Mouse (Mus musculus) forebrain, embryonic 13.5 days (tissue): ENCODE data around the gene Wnt5b. TPM values are rescaled to one million over a fixed set of nuclear protein-coding genes. Genes with fewer than 3 reads are reported as not detected.
A peak's percentile ranks its signal among the peaks of the same experiment; 100 is the strongest.

Source experiments
- ATAC-seq: fragments of 200-750 bp; cut with Nextera tagmentation; 2 replicates; pipeline ENCODE4 v1.8.0; 2017
- H3K27ac ChIP-seq: fragments of 300-500 bp; sonication (generic); 2 replicates; pipeline ENCODE4 v1.5.1; 2015; ENCODE audit warnings: inconsistent platforms, mild to moderate bottlenecking, moderate library complexity
- H3K27me3 ChIP-seq: fragments of 300-500 bp; sonication (generic); 2 replicates; pipeline ENCODE4 v1.6.1; 2015; ENCODE audit warnings: mild to moderate bottlenecking, inconsistent platforms
- H3K36me3 ChIP-seq: fragments of 300-500 bp; sonication (generic); 2 replicates; pipeline ENCODE4 v1.6.1; 2015; ENCODE audit warnings: mild to moderate bottlenecking, inconsistent platforms; ENCODE audit not compliant: poor library complexity, severe bottlenecking
- H3K4me1 ChIP-seq: fragments of 300-500 bp; sonication (generic); 2 replicates; pipeline ENCODE4 v1.6.1; 2015; ENCODE audit warnings: inconsistent platforms
- H3K4me2 ChIP-seq: fragments of 300-500 bp; sonication (generic); 2 replicates; pipeline ENCODE4 v1.6.1; 2015; ENCODE audit warnings: inconsistent platforms, mild to moderate bottlenecking, moderate library complexity
- H3K4me3 ChIP-seq: fragments of 300-500 bp; sonication (generic); 2 replicates; pipeline ENCODE4 v1.5.1; 2015; ENCODE audit warnings: mild to moderate bottlenecking, inconsistent platforms
- H3K9ac ChIP-seq: fragments of 300-500 bp; sonication (generic); 2 replicates; pipeline ENCODE4 v1.6.1; 2015; ENCODE audit warnings: mild to moderate bottlenecking, inconsistent platforms
- H3K9me3 ChIP-seq: fragments of 300-500 bp; sonication (generic); replicated peaks from 2 replicates; pipeline ENCODE4 v1.6.1; 2016; ENCODE audit warnings: inconsistent platforms
- WGBS: fragments of 180-500 bp; shearing (Covaris S2); methylation state at CpG from one replicate; pipeline ENCODE4 v1.1.7; 2015; 5-methylcytosine and 5-hydroxymethylcytosine counted together
- polyA plus RNA-seq: library from polyadenylated mRNA; unstranded; fragments of >200 nt; fragmentation: Nextera tagmentation; extraction: Ambion mirVana; gene quantifications from 2 replicates; pipeline ENCODE4 v1.2.1, GENCODE M21; 2015

Wnt5b gene
- polyA plus RNA-seq, 1 experiment from 2014 or later: 4.5 TPM

DNA sequence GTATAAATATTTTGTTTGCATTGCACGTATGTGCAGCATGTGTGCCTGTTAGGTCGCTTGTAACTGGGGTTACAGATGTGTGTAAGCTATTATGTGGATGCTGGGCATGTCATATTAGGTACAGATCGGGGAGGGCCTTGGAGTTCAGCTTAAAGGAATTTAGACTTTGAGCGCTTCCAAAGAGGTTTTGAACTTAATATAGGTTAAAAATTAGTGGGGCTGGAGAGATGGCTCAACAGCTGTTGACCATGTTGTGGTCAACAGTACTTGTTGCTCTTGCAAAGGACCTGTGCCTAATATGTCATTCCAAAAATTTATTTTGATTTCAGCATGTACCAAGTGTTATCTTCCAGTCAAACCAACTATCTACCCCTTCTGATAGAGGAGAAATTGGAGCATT is 139.3 kb downstream of the Wnt5b start:
- no peaks in the 10 kb centered on the region for H3K9me3 ChIP-seq
- H3K27ac ChIP-seq: no peak overlapping the region
- no peaks in the 10 kb centered on the region for H3K27me3 ChIP-seq
- peaks cover under 1% of the 10 kb centered on the region; the same call in 1 of the 2 replicates for H3K4me1 ChIP-seq
- WGBS: 92% methylated on average over 4 of the region's 4 CpGs
- H3K36me3 ChIP-seq: no peaks in the 10 kb centered on the region
- ATAC-seq: no peak
- no peak overlapping the region for H3K9ac ChIP-seq
- no peak overlapping the region for H3K4me3 ChIP-seq
- no peak overlapping the region for H3K4me2 ChIP-seq

- no peak overlapping the region for H3K4me3 ChIP-seq
- no peak overlapping the region for H3K9ac ChIP-seq
- H3K9me3 ChIP-seq: no peaks in the 10 kb centered on the region
Measured at GRCm38 (mm10) chr6:119402976-119403375, 141.2 kb downstream of the Wnt5b start.

GRCm38 (mm10) chr6:119401545-119402304 is 142.4 kb downstream of the Wnt5b start:
- no peaks in the 10 kb centered on the region for H3K4me1 ChIP-seq
- H3K4me2 ChIP-seq: no peak overlapping the region
- H3K9ac ChIP-seq: no peak overlapping the region
- H3K4me3 ChIP-seq: no peak overlapping the region
- no peaks in the 10 kb centered on the region for H3K27me3 ChIP-seq
- ATAC-seq: no peak
- no peaks in the 10 kb centered on the region for H3K9me3 ChIP-seq
- H3K36me3 ChIP-seq: no peaks in the 10 kb centered on the region
- no peak overlapping the region for H3K27ac ChIP-seq
- 95% methylated on average over 8 of the region's 8 CpGs for WGBS

More at GRCm38 (mm10) chr6:119402976-119403375, 141.2 kb downstream of the Wnt5b start:
- 94% methylated on average over 3 of the region's 3 CpGs for WGBS
- ATAC-seq: no peak
- H3K27me3 ChIP-seq: no peaks in the 10 kb centered on the region
- H3K36me3 ChIP-seq: no peaks in the 10 kb centered on the region
- H3K4me2 ChIP-seq: no peak overlapping the region
- H3K27ac ChIP-seq: no peak overlapping the region
- H3K4me1 ChIP-seq: no peaks in the 10 kb centered on the region

GRCm38 (mm10) chr6:119400649-119401048 is 143.5 kb downstream of the Wnt5b start:
- WGBS: 89% methylated on average over 3 of the region's 3 CpGs
- Histone ChIP-seq H3K4me3 (no peak overlapping the region), H3K27me3 (no peaks in the 10 kb centered on the region), H3K4me1 (no peaks in the 10 kb centered on the region), H3K9ac (no peak overlapping the region), H3K4me2 (no peak overlapping the region), H3K9me3 (no peaks in the 10 kb centered on the region), H3K27ac (no peak overlapping the region), H3K36me3 (no peaks in the 10 kb centered on the region)
- no peak for ATAC-seq

DNA sequence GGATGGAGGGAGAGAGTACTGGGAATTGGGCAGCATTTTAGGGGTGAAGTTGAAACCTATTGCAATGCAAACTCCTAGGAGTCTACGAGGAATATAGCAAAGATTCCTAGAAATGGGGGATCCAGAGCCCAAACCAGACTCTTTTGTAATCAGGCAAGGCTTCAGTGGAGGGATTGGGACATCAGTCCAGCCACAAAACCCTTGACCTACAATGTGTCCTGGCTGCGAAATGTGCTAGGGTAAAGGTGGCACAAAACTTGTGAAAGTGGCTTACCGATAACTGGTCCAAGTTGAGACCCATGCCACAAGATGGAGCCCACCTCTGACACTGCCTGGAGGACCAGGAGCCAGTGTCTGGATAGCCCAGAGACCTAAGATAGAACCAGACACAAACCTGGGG is 144.8 kb downstream of the Wnt5b start:
- Histone ChIP-seq H3K4me2 (no peak overlapping the region), H3K9me3 (no peaks in the 10 kb centered on the region), H3K27me3 (no peaks in the 10 kb centered on the region), H3K36me3 (no peaks in the 10 kb centered on the region), H3K9ac (no peak overlapping the region), H3K4me1 (no peaks in the 10 kb centered on the region), H3K4me3 (no peak overlapping the region), H3K27ac (no peak overlapping the region)
- 90% methylated on average over 3 of the region's 3 CpGs for WGBS
- no peak for ATAC-seq

DNA sequence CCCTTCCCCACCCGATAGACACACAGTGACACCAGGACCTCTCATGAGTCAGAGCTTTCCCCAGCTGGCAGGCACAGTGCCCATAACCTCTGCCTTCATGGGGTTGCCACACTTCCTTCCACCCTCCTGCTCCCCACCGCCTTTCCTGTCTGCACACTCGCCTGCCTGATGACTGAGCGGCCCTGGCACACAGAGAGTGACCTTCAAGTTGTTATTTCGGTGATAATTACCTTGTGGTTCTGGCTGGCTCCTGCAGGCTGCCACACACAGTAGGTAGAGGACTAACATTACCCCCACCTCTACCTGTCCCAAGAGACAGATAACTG is 147.9 kb downstream of the Wnt5b start:
- no peak for ATAC-seq
- Histone ChIP-seq H3K27me3 (no peaks in the 10 kb centered on the region), H3K4me2 (no peak overlapping the region), H3K9ac (no peak overlapping the region), H3K4me1 (no peaks in the 10 kb centered on the region), H3K9me3 (no peaks in the 10 kb centered on the region), H3K27ac (no peak overlapping the region), H3K36me3 (no peaks in the 10 kb centered on the region), H3K4me3 (no peak overlapping the region)
- 90% methylated on average over 5 of the region's 5 CpGs for WGBS

DNA sequence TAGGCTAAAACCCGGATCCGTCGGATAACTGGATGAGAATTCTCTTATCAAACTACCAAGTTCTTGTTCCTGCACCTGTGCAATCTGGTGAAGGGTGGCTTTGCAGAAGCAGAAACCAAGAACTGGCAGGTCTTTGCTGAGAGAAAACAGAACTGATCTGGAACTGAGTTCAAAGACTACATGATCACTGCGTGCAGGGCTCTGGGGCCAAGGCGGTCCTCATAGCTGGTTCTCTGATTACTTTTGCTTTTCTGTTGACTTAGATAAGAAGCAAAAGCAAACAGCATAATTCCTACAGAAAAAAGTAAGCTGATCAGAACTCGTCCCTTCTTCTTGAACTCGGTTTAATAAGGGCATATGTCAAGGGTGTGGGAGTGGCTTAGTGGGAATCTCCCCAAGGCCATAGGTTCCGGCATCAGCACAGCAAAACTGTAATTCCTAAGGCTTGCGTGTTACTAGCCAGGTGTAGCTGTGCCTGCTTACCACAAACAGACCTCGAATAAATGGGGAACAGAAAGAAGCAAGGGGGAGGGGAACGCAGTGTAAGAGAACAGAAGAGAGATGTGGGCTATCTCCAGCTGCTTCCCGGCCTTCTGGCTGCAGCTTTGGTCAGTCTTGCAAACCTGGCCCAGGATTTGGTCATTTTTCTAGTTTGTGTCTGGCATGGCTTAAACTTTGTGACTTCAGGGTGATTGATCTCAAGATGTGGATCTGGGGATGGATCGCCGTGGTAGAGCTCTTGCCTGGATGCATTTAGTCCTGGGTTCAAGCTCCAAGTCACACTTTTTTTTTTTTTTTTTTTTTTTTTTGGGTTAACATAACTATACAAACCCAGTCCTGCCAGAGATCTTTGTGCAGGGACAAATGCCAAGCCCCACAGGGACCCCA is 148.5 kb downstream of the Wnt5b start:
- Histone ChIP-seq H3K27ac (no peak overlapping the region), H3K9me3 (no peaks in the 10 kb centered on the region), H3K4me1 (no peaks in the 10 kb centered on the region), H3K4me3 (no peak overlapping the region), H3K9ac (no peak overlapping the region), H3K4me2 (no peak overlapping the region), H3K36me3 (no peaks in the 10 kb centered on the region), H3K27me3 (no peaks in the 10 kb centered on the region)
- no peak for ATAC-seq
- 84% methylated on average over 14 of the region's 14 CpGs for WGBS

- no peak overlapping the region for H3K27ac ChIP-seq
- no peak overlapping the region for H3K4me2 ChIP-seq
- no peak overlapping the region for H3K9ac ChIP-seq
- no peaks in the 10 kb centered on the region for H3K36me3 ChIP-seq
- ATAC-seq: no peak
- no peak overlapping the region for H3K4me3 ChIP-seq
- peaks cover 9% of the 10 kb centered on the region; the same call in 1 of the 2 replicates for H3K4me1 ChIP-seq
- no peaks in the 10 kb centered on the region for H3K27me3 ChIP-seq
- H3K9me3 ChIP-seq: no peaks in the 10 kb centered on the region
- WGBS: 84% methylated on average over 9 of the region's 9 CpGs
Measured at GRCm38 (mm10) chr6:119392836-119393235, 151.3 kb downstream of the Wnt5b start.

GRCm38 (mm10) chr6:119390728-119391127 is 153.4 kb downstream of the Wnt5b start:
- no peaks in the 10 kb centered on the region for H3K27me3 ChIP-seq
- no peak overlapping the region for H3K4me3 ChIP-seq
- no peak overlapping the region for H3K4me2 ChIP-seq
- no peaks in the 10 kb centered on the region for H3K9me3 ChIP-seq
- no peaks in the 10 kb centered on the region for H3K36me3 ChIP-seq
- ATAC-seq: no peak
- H3K4me1 ChIP-seq: peaks cover 27% of the 10 kb centered on the region
- 93% methylated on average over 4 of the region's 4 CpGs for WGBS
- H3K27ac ChIP-seq: no peak overlapping the region
- no peak overlapping the region for H3K9ac ChIP-seq

- Histone ChIP-seq H3K27me3 (no peaks in the 10 kb centered on the region), H3K36me3 (no peaks in the 10 kb centered on the region), H3K9me3 (no peaks in the 10 kb centered on the region), H3K4me1 (peaks cover 27% of the 10 kb centered on the region), H3K9ac (peak overlapping the region; percentile 66), H3K27ac (peak overlapping the region; percentile 80), H3K4me2 (peak overlapping the region; percentile 55), H3K4me3 (peak overlapping the region; percentile 76)
- 25% methylated on average over 10 of the region's 10 CpGs for WGBS
- peak; percentile 9; the same call in 1 of the 2 replicates for ATAC-seq
Measured at GRCm38 (mm10) chr6:119389089-119389488, 155.1 kb downstream of the Wnt5b start.

GRCm38 (mm10) chr6:119388650-119389012 is 155.5 kb downstream of the Wnt5b start:
- peak; percentile 99 for ATAC-seq
- H3K9me3 ChIP-seq: no peaks in the 10 kb centered on the region
- H3K36me3 ChIP-seq: no peaks in the 10 kb centered on the region
- H3K4me3 ChIP-seq: peak overlapping the region; percentile 76
- H3K27ac ChIP-seq: peak overlapping the region; percentile 88
- H3K27me3 ChIP-seq: no peaks in the 10 kb centered on the region
- under 1% methylated on average over 23 of the region's 53 CpGs for WGBS
- peak overlapping the region; percentile 91 for H3K9ac ChIP-seq
- peaks cover 27% of the 10 kb centered on the region for H3K4me1 ChIP-seq
- H3K4me2 ChIP-seq: peak overlapping the region; percentile 55
